Mouse (Mus musculus): ENCODE measurements around the gene Tbc1d2b.

DNA sequence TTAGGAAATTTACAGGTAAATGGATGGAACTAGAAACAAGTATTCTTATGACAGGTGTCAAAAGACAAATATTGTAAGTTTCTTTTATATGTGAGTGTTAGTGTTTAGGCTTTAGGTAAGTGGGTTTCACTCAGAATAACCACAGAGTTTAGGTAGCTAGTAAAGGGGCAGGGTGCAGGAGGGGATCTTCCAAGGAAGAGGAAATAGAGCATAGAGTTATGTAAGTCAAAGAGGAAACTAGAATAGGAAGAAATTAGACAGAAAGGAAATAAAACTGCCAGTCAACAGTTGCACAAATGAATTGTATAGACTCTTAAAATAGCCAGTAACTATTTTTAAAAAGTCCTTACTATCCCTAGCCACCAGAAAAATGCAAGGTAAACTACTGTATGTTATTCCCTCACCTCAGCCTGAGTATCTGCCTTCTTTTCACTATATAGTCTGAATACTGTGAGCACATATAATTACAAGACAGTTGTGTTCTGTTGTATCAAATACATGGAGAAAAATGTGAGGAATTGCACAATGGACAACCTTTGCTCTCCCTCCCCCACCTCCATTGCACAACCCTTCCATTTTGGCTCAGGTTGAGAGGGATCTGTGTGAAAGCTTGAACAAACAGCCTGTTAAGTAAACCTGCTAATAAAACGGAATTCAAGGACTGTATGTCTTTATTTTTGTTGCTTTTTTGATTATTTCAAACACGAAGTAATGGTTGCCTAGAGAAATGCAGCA lies 32.7 kb upstream of the Tbc1d2b start:
- TF ChIP-seq GATA1 (IDR thresholded peaks at IDR 0.05; ENCODE audit: low read length) (no peak), TAL1 (IDR thresholded peaks at IDR 0.05; ENCODE audit: low read length) (no peak)

Measured in erythroblast, embryonic 14.5 days (primary cell).